Mouse (Mus musculus): ENCODE data around the gene Atp6v1d. TPM values are rescaled to one million over a fixed set of nuclear protein-coding genes. Genes with fewer than 3 reads are reported as not detected.

Atp6v1d gene
- polyA plus RNA-seq, 1 experiment from 2014 or later: 72.1 TPM

DNA sequence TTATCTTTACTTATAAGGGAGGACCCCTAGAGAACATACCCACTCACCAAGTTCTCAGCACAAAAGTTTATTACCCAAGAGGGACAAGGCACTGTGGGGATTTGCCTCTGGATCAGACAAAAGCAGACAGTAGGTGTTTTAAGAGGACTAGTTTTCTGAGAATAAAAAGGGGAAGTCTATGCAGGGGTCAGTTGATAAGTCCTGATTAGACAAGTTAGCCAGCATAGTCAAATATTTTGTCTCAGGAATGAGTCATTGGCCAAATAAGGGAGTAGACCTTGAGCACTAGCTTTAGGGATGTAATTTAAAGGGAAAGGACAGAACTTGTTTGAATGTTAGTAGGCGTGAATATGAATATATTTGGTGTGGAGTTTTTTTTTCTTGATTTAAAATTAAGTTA, 6.7 kb upstream of the Atp6v1d start:
- no peak overlapping the region for H3K9ac ChIP-seq (ENCODE audit: low read length)
- no peak overlapping the region for H3K4me2 ChIP-seq (replicated peaks; ENCODE audit: low read depth)
- H3K9me3 ChIP-seq (ENCODE audit: control insufficient read depth, low read length): no peaks in the 10 kb centered on the region
- ATAC-seq (ENCODE audit: low FRiP score, low TSS enrichment) (peak; percentile 85), DNase-seq (ENCODE audit: low spot score) (no peak)
- no peaks in the 10 kb centered on the region for H3K4me1 ChIP-seq (replicated peaks; ENCODE audit: control insufficient read depth, insufficient read depth)
- H3K27ac ChIP-seq (replicated peaks): no peak overlapping the region
- no peak overlapping the region for H3K4me3 ChIP-seq (ENCODE audit: low read depth, low read length)
- no peaks in the 10 kb centered on the region for H3K27me3 ChIP-seq (ENCODE audit: control insufficient read depth, insufficient read depth, low read length)
- TF ChIP-seq CTCF (IDR thresholded peaks at IDR 0.05; ENCODE audit: low read depth) (no peak), EP300 (optimal IDR thresholded peaks at IDR 0.05) (no peak)
- H3K36me3 ChIP-seq (ENCODE audit: control insufficient read depth, insufficient read depth, low read length): 0 out of 2 replicates have a peak, but pooled peaks cover 2% of the 10 kb centered on the region
- 49% methylated on average over 1 of the region's 1 CpGs for WGBS

DNA sequence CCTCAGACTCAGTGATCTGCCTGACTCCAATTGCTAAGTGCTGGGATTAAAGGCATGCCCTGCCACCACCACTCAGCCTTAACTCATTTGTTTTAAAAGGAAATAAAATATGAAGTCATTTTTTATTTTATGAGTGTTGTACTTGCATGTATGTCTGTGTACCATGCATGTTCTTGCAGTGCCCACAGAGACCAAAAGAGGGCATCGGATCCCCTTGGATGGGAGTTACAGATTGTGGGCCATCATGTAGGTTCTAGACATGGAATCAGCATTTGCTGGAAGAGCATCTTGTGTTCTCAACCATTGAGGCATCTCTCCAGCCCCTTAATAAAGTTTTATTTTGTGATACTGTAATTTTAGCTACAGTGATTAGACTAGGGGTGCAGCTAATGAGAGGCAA, 4.0 kb upstream of the Atp6v1d start:
- Histone ChIP-seq H3K4me1 (replicated peaks; ENCODE audit: control insufficient read depth, insufficient read depth) (0 out of 2 replicates have a peak, but pooled peaks cover 2% of the 10 kb centered on the region), H3K36me3 (ENCODE audit: control insufficient read depth, insufficient read depth, low read length) (no peaks in the 10 kb centered on the region), H3K9ac (ENCODE audit: low read length) (no peak overlapping the region), H3K27me3 (ENCODE audit: control insufficient read depth, insufficient read depth, low read length) (no peaks in the 10 kb centered on the region), H3K9me3 (ENCODE audit: control insufficient read depth, low read length) (no peaks in the 10 kb centered on the region), H3K4me3 (ENCODE audit: low read depth, low read length) (no peak overlapping the region), H3K27ac (replicated peaks) (no peak overlapping the region), H3K4me2 (replicated peaks; ENCODE audit: low read depth) (no peak overlapping the region)
- peak; percentile 67 for TF ChIP-seq CTCF (IDR thresholded peaks at IDR 0.05; ENCODE audit: low read depth)
- no peak for TF ChIP-seq EP300 (optimal IDR thresholded peaks at IDR 0.05)
- ATAC-seq (ENCODE audit: low FRiP score, low TSS enrichment): no peak
- 96% methylated on average over 1 of the region's 1 CpGs for WGBS
- DNase-seq (ENCODE audit: low spot score): peak; percentile 61

DNA sequence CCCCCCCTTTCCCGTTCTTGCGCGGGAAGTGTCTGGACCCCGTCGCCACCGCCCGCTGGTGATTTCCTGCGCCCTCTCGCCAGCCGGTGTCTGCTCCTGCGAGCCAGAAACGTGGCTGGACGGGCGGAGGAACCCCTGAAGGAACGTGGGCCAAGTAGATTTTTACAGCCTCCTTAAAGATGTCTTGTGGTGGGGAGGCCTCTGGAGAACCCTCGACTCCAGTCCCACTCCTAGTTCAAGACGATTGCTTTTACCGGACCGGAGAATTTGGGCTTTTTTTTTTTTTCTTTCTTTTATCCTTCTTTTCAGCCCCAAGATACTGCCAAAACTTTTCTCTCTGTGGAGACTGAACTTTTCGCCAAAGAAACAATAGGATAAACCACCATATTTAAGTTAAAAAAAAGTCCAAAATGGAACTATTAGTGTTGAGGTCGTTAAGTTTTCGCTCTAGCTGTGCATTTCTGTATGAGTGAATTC, 854 bp upstream of the Atp6v1d start:
- TF ChIP-seq EP300 (optimal IDR thresholded peaks at IDR 0.05) (no peak), CTCF (IDR thresholded peaks at IDR 0.05; ENCODE audit: low read depth) (no peak)
- H3K36me3 ChIP-seq (ENCODE audit: control insufficient read depth, insufficient read depth, low read length): no peaks in the 10 kb centered on the region
- DNase-seq (ENCODE audit: low spot score): no peak
- under 1% methylated on average over 22 of the region's 22 CpGs for WGBS
- 0 out of 2 replicates have a peak, but pooled peaks cover 2% of the 10 kb centered on the region for H3K4me1 ChIP-seq (replicated peaks; ENCODE audit: control insufficient read depth, insufficient read depth)
- ATAC-seq (ENCODE audit: low FRiP score, low TSS enrichment): no peak
- peak overlapping the region; percentile 88 for H3K9ac ChIP-seq (ENCODE audit: low read length)
- H3K27ac ChIP-seq (replicated peaks): peak overlapping the region; percentile 91
- no peaks in the 10 kb centered on the region for H3K27me3 ChIP-seq (ENCODE audit: control insufficient read depth, insufficient read depth, low read length)
- no peaks in the 10 kb centered on the region for H3K9me3 ChIP-seq (ENCODE audit: control insufficient read depth, low read length)
- peak overlapping the region; percentile 59 for H3K4me2 ChIP-seq (replicated peaks; ENCODE audit: low read depth)
- H3K4me3 ChIP-seq (ENCODE audit: low read depth, low read length): peak overlapping the region; percentile 75

- DNase-seq (ENCODE audit: low spot score): no peak
- Histone ChIP-seq H3K36me3 (ENCODE audit: control insufficient read depth, insufficient read depth, low read length) (no peaks in the 10 kb centered on the region), H3K27me3 (ENCODE audit: control insufficient read depth, insufficient read depth, low read length) (no peaks in the 10 kb centered on the region), H3K9me3 (ENCODE audit: control insufficient read depth, low read length) (no peaks in the 10 kb centered on the region), H3K9ac (ENCODE audit: low read length) (peak overlapping the region; percentile 86), H3K4me1 (replicated peaks; ENCODE audit: control insufficient read depth, insufficient read depth) (0 out of 2 replicates have a peak, but pooled peaks cover 2% of the 10 kb centered on the region), H3K27ac (replicated peaks) (peak overlapping the region; percentile 86), H3K4me3 (ENCODE audit: low read depth, low read length) (peak overlapping the region; percentile 73), H3K4me2 (replicated peaks; ENCODE audit: low read depth) (peak overlapping the region; percentile 77)
- TF ChIP-seq EP300 (optimal IDR thresholded peaks at IDR 0.05): no peak
- no peak; the same call in 1 of the 2 replicates for TF ChIP-seq CTCF (IDR thresholded peaks at IDR 0.05; ENCODE audit: low read depth)
- WGBS: 1% methylated on average over 30 of the region's 30 CpGs
- peak; percentile 15; the same call in 1 of the 2 replicates for ATAC-seq (ENCODE audit: low FRiP score, low TSS enrichment)
Measured at GRCm38 (mm10) chr12:78860921-78861495, 430 bp downstream of the Atp6v1d start.

- ATAC-seq (ENCODE audit: low FRiP score, low TSS enrichment) (no peak), DNase-seq (ENCODE audit: low spot score) (no peak)
- Histone ChIP-seq H3K27me3 (ENCODE audit: control insufficient read depth, insufficient read depth, low read length) (no peaks in the 10 kb centered on the region), H3K36me3 (ENCODE audit: control insufficient read depth, insufficient read depth, low read length) (peaks cover 13% of the 10 kb centered on the region), H3K4me3 (ENCODE audit: low read depth, low read length) (no peak overlapping the region), H3K4me2 (replicated peaks; ENCODE audit: low read depth) (no peak overlapping the region), H3K4me1 (replicated peaks; ENCODE audit: control insufficient read depth, insufficient read depth) (no peaks in the 10 kb centered on the region), H3K27ac (replicated peaks) (peak overlapping the region; percentile 50), H3K9me3 (ENCODE audit: control insufficient read depth, low read length) (no peaks in the 10 kb centered on the region), H3K9ac (ENCODE audit: low read length) (no peak overlapping the region)
- TF ChIP-seq CTCF (IDR thresholded peaks at IDR 0.05; ENCODE audit: low read depth): no peak
- TF ChIP-seq EP300 (optimal IDR thresholded peaks at IDR 0.05): no peak
- WGBS: 71% methylated on average over 4 of the region's 4 CpGs
Measured at GRCm38 (mm10) chr12:78848246-78848645, 13.2 kb downstream of the Atp6v1d start.

DNA sequence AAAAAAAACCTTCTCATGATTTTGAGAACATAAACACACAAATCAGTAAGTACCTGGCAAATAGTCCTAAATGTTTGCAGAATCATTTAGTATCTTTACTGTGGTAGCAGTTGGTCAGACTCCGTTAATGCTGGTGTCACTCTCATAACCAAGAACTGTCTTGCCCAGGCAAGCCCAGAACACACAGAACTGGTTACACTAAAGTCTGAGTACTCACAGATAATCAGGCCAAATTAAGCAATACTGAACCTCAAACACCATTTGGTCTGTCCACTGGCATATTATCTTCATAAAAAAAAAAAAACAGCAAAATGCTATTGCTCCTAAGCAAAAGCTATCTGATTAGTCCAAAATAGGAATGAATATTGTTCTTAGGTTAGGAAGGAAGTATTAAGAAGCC, 19.0 kb downstream of the Atp6v1d start:
- H3K27ac ChIP-seq (replicated peaks): no peak overlapping the region
- no peak overlapping the region for H3K9ac ChIP-seq (ENCODE audit: low read length)
- no peak overlapping the region for H3K4me2 ChIP-seq (replicated peaks; ENCODE audit: low read depth)
- TF ChIP-seq EP300 (optimal IDR thresholded peaks at IDR 0.05): no peak
- no peak for TF ChIP-seq CTCF (IDR thresholded peaks at IDR 0.05; ENCODE audit: low read depth)
- no peak overlapping the region for H3K4me3 ChIP-seq (ENCODE audit: low read depth, low read length)
- no peaks in the 10 kb centered on the region for H3K4me1 ChIP-seq (replicated peaks; ENCODE audit: control insufficient read depth, insufficient read depth)
- peaks cover 18% of the 10 kb centered on the region for H3K36me3 ChIP-seq (ENCODE audit: control insufficient read depth, insufficient read depth, low read length)
- no peaks in the 10 kb centered on the region for H3K27me3 ChIP-seq (ENCODE audit: control insufficient read depth, insufficient read depth, low read length)
- 69% methylated on average over 1 of the region's 1 CpGs for WGBS
- H3K9me3 ChIP-seq (ENCODE audit: control insufficient read depth, low read length): no peaks in the 10 kb centered on the region
- ATAC-seq (ENCODE audit: low FRiP score, low TSS enrichment): no peak
- DNase-seq (ENCODE audit: low spot score): no peak
